Mouse (Mus musculus) heart, embryonic 10.5 days (tissue): Measurements from ENCODE around the gene Foxp4. TPM values are rescaled to one million over a fixed set of nuclear protein-coding genes. Genes with fewer than 3 reads are reported as not detected.

Source experiments
- DNase-seq: peaks from one replicate; pipeline ENCODE4 v3.0.0-alpha.2; 2017; ENCODE audit warnings: low spot score
- H3K27ac ChIP-seq: fragments of 300-500 bp; sonication (generic); 2 replicates; pipeline ENCODE4 v1.5.1; 2016; ENCODE audit warnings: mild to moderate bottlenecking
- H3K27me3 ChIP-seq: fragments of 300-500 bp; sonication (generic); 2 replicates; pipeline ENCODE4 v1.6.1; 2016; ENCODE audit warnings: mild to moderate bottlenecking; ENCODE audit not compliant: poor library complexity, insufficient read depth, severe bottlenecking
- H3K36me3 ChIP-seq: fragments of 300-500 bp; sonication (generic); 2 replicates; pipeline ENCODE4 v1.6.1; 2016; ENCODE audit warnings: mild to moderate bottlenecking, moderate library complexity
- H3K4me1 ChIP-seq: fragments of 300-500 bp; sonication (generic); 2 replicates; pipeline ENCODE4 v1.6.1; 2016; ENCODE audit warnings: mild to moderate bottlenecking
- H3K4me3 ChIP-seq: fragments of 300-500 bp; sonication (generic); 2 replicates; pipeline ENCODE4 v1.5.1; 2016; ENCODE audit warnings: mild to moderate bottlenecking, moderate library complexity
- H3K9me3 ChIP-seq: fragments of 300-500 bp; sonication (generic); 2 replicates; pipeline ENCODE4 v1.6.1; 2016; ENCODE audit warnings: mild to moderate bottlenecking, moderate library complexity
- WGBS: fragments of 180-500 bp; shearing (Covaris S2); methylation state at CpG from one replicate; pipeline ENCODE4 v1.1.7; 2016; 5-methylcytosine and 5-hydroxymethylcytosine counted together
- polyA plus RNA-seq: library from polyadenylated mRNA; unstranded; fragments of >200 nt; fragmentation: Nextera tagmentation; extraction: Ambion mirVana; gene quantifications from 2 replicates; pipeline ENCODE4 v1.2.1, GENCODE M21; 2016

The Foxp4 gene
- polyA plus RNA-seq, 1 experiment from 2014 or later = 27.3 TPM

- 0 out of 2 replicates have a peak, but pooled peaks cover 7% of the 10 kb centered on the region for H3K27me3 ChIP-seq
- H3K36me3 ChIP-seq = peaks cover 80% of the 10 kb centered on the region
- WGBS = 13% methylated on average over 3 of the region's 3 CpGs
- H3K27ac ChIP-seq = peak overlapping the region; percentile 76
- H3K9me3 ChIP-seq = no peaks in the 10 kb centered on the region
- H3K4me1 ChIP-seq = peaks cover 74% of the 10 kb centered on the region
- peak; percentile 87 for DNase-seq
- peak overlapping the region; percentile 41 for H3K4me3 ChIP-seq
Measured at GRCm38 (mm10) chr17:47879207-47879606, 45.2 kb downstream of the Foxp4 start.

GRCm38 (mm10) chr17:47878378-47879089, 45.9 kb downstream of the Foxp4 start:
- WGBS = 17% methylated on average over 35 of the region's 35 CpGs
- DNase-seq = no peak
- Histone ChIP-seq H3K4me3 (peak overlapping the region; percentile 41), H3K36me3 (peaks cover 78% of the 10 kb centered on the region), H3K27ac (peak overlapping the region; percentile 76), H3K9me3 (no peaks in the 10 kb centered on the region), H3K4me1 (peaks cover 77% of the 10 kb centered on the region), H3K27me3 (0 out of 2 replicates have a peak, but pooled peaks cover 7% of the 10 kb centered on the region)

- Histone ChIP-seq H3K36me3 (peaks cover 79% of the 10 kb centered on the region), H3K9me3 (no peaks in the 10 kb centered on the region), H3K27ac (peak overlapping the region; percentile 76), H3K4me1 (peaks cover 80% of the 10 kb centered on the region), H3K27me3 (0 out of 2 replicates have a peak, but pooled peaks cover 7% of the 10 kb centered on the region), H3K4me3 (peak overlapping the region; percentile 41)
- DNase-seq = no peak
- WGBS = 46% methylated on average over 10 of the region's 10 CpGs
Measured at GRCm38 (mm10) chr17:47877715-47878377, 46.6 kb downstream of the Foxp4 start.

GRCm38 (mm10) chr17:47876776-47877714, 47.4 kb downstream of the Foxp4 start:
- 0 out of 2 replicates have a peak, but pooled peaks cover 7% of the 10 kb centered on the region for H3K27me3 ChIP-seq
- H3K4me1 ChIP-seq = peaks cover 75% of the 10 kb centered on the region
- H3K27ac ChIP-seq = peak overlapping the region; percentile 76; the same call in 1 of the 2 replicates
- no peaks in the 10 kb centered on the region for H3K9me3 ChIP-seq
- no peak overlapping the region for H3K4me3 ChIP-seq
- 52% methylated on average over 26 of the region's 26 CpGs for WGBS
- H3K36me3 ChIP-seq = peaks cover 80% of the 10 kb centered on the region
- no peak for DNase-seq

- H3K36me3 ChIP-seq = peaks cover 93% of the 10 kb centered on the region
- H3K4me1 ChIP-seq = peaks cover 38% of the 10 kb centered on the region
- H3K9me3 ChIP-seq = no peaks in the 10 kb centered on the region
- peak overlapping the region; percentile 39 for H3K4me3 ChIP-seq
- 0 out of 2 replicates have a peak, but pooled peaks cover 7% of the 10 kb centered on the region for H3K27me3 ChIP-seq
- peak; percentile 88 for DNase-seq
- 19% methylated on average over 9 of the region's 9 CpGs for WGBS
- peak overlapping the region; percentile 25; the same call in 1 of the 2 replicates for H3K27ac ChIP-seq
Measured at GRCm38 (mm10) chr17:47873341-47873791, 51.1 kb downstream of the Foxp4 start.

- Histone ChIP-seq H3K36me3 (peaks cover 94% of the 10 kb centered on the region), H3K27me3 (0 out of 2 replicates have a peak, but pooled peaks cover 2% of the 10 kb centered on the region), H3K27ac (no peak overlapping the region), H3K9me3 (no peaks in the 10 kb centered on the region), H3K4me1 (peaks cover 29% of the 10 kb centered on the region), H3K4me3 (no peak overlapping the region)
- WGBS = 94% methylated on average over 31 of the region's 31 CpGs
- no peak for DNase-seq
Measured at GRCm38 (mm10) chr17:47872311-47873011, 52.0 kb downstream of the Foxp4 start.

- no peaks in the 10 kb centered on the region for H3K9me3 ChIP-seq
- H3K4me1 ChIP-seq = peaks cover 22% of the 10 kb centered on the region
- DNase-seq = no peak
- peaks cover 83% of the 10 kb centered on the region for H3K36me3 ChIP-seq
- WGBS = 88% methylated on average over 10 of the region's 10 CpGs
- no peak overlapping the region for H3K4me3 ChIP-seq
- H3K27ac ChIP-seq = no peak overlapping the region
- H3K27me3 ChIP-seq = no peaks in the 10 kb centered on the region
Measured at GRCm38 (mm10) chr17:47869874-47870273, 54.6 kb downstream of the Foxp4 start.

- Histone ChIP-seq H3K36me3 (peaks cover 47% of the 10 kb centered on the region), H3K4me3 (no peak overlapping the region), H3K4me1 (peaks cover 26% of the 10 kb centered on the region), H3K9me3 (no peaks in the 10 kb centered on the region), H3K27ac (no peak overlapping the region), H3K27me3 (no peaks in the 10 kb centered on the region)
- WGBS = 64% methylated on average over 10 of the region's 10 CpGs
- no peak for DNase-seq
Measured at GRCm38 (mm10) chr17:47866037-47866436, 58.4 kb downstream of the Foxp4 start.

GRCm38 (mm10) chr17:47864496-47864895, 59.9 kb downstream of the Foxp4 start:
- Histone ChIP-seq H3K4me1 (peaks cover 33% of the 10 kb centered on the region), H3K9me3 (no peaks in the 10 kb centered on the region), H3K36me3 (peaks cover 31% of the 10 kb centered on the region), H3K4me3 (peak overlapping the region; percentile 40), H3K27ac (peak overlapping the region; percentile 76), H3K27me3 (no peaks in the 10 kb centered on the region)
- WGBS = 3% methylated on average over 17 of the region's 17 CpGs
- peak; percentile 94 for DNase-seq

- DNase-seq = no peak
- no peaks in the 10 kb centered on the region for H3K9me3 ChIP-seq
- WGBS = 22% methylated on average over 11 of the region's 11 CpGs
- H3K4me3 ChIP-seq = no peak overlapping the region
- peak overlapping the region; percentile 60 for H3K27ac ChIP-seq
- no peaks in the 10 kb centered on the region for H3K27me3 ChIP-seq
- H3K36me3 ChIP-seq = peaks cover 21% of the 10 kb centered on the region
- H3K4me1 ChIP-seq = peaks cover 35% of the 10 kb centered on the region
Measured at GRCm38 (mm10) chr17:47863437-47863836, 61.0 kb downstream of the Foxp4 start.

GRCm38 (mm10) chr17:47863023-47863422, 61.4 kb downstream of the Foxp4 start:
- WGBS = 57% methylated on average over 4 of the region's 4 CpGs
- DNase-seq = no peak
- Histone ChIP-seq H3K27ac (peak overlapping the region; percentile 60), H3K4me1 (peaks cover 35% of the 10 kb centered on the region), H3K9me3 (no peaks in the 10 kb centered on the region), H3K27me3 (no peaks in the 10 kb centered on the region), H3K36me3 (peaks cover 17% of the 10 kb centered on the region), H3K4me3 (no peak overlapping the region)

GRCm38 (mm10) chr17:47855544-47855943, 68.9 kb downstream of the Foxp4 start:
- H3K27ac ChIP-seq = no peak overlapping the region
- H3K36me3 ChIP-seq = no peaks in the 10 kb centered on the region
- 78% methylated on average over 4 of the region's 4 CpGs for WGBS

More at GRCm38 (mm10) chr17:47855544-47855943, 68.9 kb downstream of the Foxp4 start:
- H3K4me3 ChIP-seq = no peak overlapping the region
- DNase-seq = no peak
- no peaks in the 10 kb centered on the region for H3K9me3 ChIP-seq
- H3K27me3 ChIP-seq = no peaks in the 10 kb centered on the region
- peaks cover 27% of the 10 kb centered on the region for H3K4me1 ChIP-seq
